Mouse (Mus musculus): ENCODE data around the gene Gca.

- TF ChIP-seq POLR2A (IDR thresholded peaks at IDR 0.05; ENCODE audit: insufficient read length, low read depth) (no peak), POLR2AphosphoS2 (IDR thresholded peaks at IDR 0.05; ENCODE audit: insufficient read length, low read depth) (no peak), MYOD1 (IDR thresholded peaks at IDR 0.05; ENCODE audit: control insufficient read depth in 1 of 3, insufficient read length in 2 of 3, low read depth in 2 of 3) (no peak), USF1 (IDR thresholded peaks at IDR 0.05; ENCODE audit: low read depth) (no peak), MAX (IDR thresholded peaks at IDR 0.05; ENCODE audit: low read depth) (no peak), TCF12 (IDR thresholded peaks at IDR 0.05; ENCODE audit: insufficient read depth, poor library complexity, severe bottlenecking) (no peak), MYOG (IDR thresholded peaks at IDR 0.05; ENCODE audit: control insufficient read depth in 1 of 3, insufficient read depth in 1 of 3, insufficient read length in 2 of 3, low read depth in 2 of 3) (no peak), CEBPB (IDR thresholded peaks at IDR 0.05; ENCODE audit: insufficient read depth, poor library complexity, severe bottlenecking) (no peak), SRF (IDR thresholded peaks at IDR 0.05; ENCODE audit: control insufficient read depth, insufficient read length, low read depth) (no peak), E2F4 (IDR thresholded peaks at IDR 0.05; ENCODE audit: insufficient read depth) (no peak)
Observed at GRCm38 (mm10) chr2:62730671-62731070, 66.6 kb downstream of the Gca start.

Data from myocyte (in vitro differentiated cells).